Mouse (Mus musculus) forebrain, postnatal 0 days (tissue): ENCODE results near the gene C5ar2. TPM values are rescaled to one million over a fixed set of nuclear protein-coding genes. Genes with fewer than 3 reads are reported as not detected.

Source experiments
- ATAC-seq: fragments of 200-750 bp; cut with Nextera tagmentation; 2 replicates; pipeline ENCODE4 v1.8.0; 2017; ENCODE audit warnings: mild to moderate bottlenecking, moderate library complexity
- DNase-seq: peaks from one replicate; pipeline ENCODE4 v3.0.0-alpha.2; 2015
- H3K27ac ChIP-seq: fragments of 300-500 bp; sonication (generic); 2 replicates; pipeline ENCODE4 v1.5.1; 2014; ENCODE audit warnings: low read depth, mild to moderate bottlenecking, antibody characterized with exemption, low read length, moderate library complexity, mixed read lengths
- H3K27me3 ChIP-seq: fragments of 300-500 bp; sonication (generic); 2 replicates; pipeline ENCODE4 v1.6.1; 2014; ENCODE audit warnings: mild to moderate bottlenecking, low read length, mixed read lengths; ENCODE audit not compliant: insufficient read depth
- H3K36me3 ChIP-seq: fragments of 300-500 bp; sonication (generic); 2 replicates; pipeline ENCODE4 v1.6.1; 2014; ENCODE audit warnings: mild to moderate bottlenecking, moderate library complexity; ENCODE audit not compliant: insufficient read depth
- H3K4me1 ChIP-seq: fragments of 300-500 bp; sonication (generic); 2 replicates; pipeline ENCODE4 v1.6.1; 2014; ENCODE audit warnings: antibody characterized with exemption; ENCODE audit not compliant: insufficient read depth
- H3K4me2 ChIP-seq: fragments of 300-500 bp; sonication (generic); 2 replicates; pipeline ENCODE4 v1.6.1; 2014; ENCODE audit warnings: low read depth, mild to moderate bottlenecking, moderate library complexity
- H3K4me3 ChIP-seq: fragments of 300-500 bp; sonication (generic); 2 replicates; pipeline ENCODE4 v1.5.1; 2014; ENCODE audit warnings: low read depth, low read length, mixed read lengths
- H3K9ac ChIP-seq: fragments of 300-500 bp; sonication (generic); 2 replicates; pipeline ENCODE4 v1.6.1; 2014; ENCODE audit warnings: mild to moderate bottlenecking
- H3K9me3 ChIP-seq: fragments of 300-500 bp; sonication (generic); 2 replicates; pipeline ENCODE4 v1.6.1; 2016; ENCODE audit warnings: low read length
- CTCF ChIP-seq: sonication (generic); IDR thresholded peaks from 2 replicates; pipeline ENCODE4 v1.5.1; 2016; ENCODE audit warnings: antibody characterized with exemption, control low read depth, low read depth
- WGBS: fragments of 180-500 bp; shearing (Covaris S2); extraction: QIAGEN DNeasy Blood & Tissue Kit; methylation state at CpG from one replicate; pipeline ENCODE4 v1.1.7; 2014; 5-methylcytosine and 5-hydroxymethylcytosine counted together
- polyA plus RNA-seq: library from polyadenylated mRNA; unstranded; fragments of >200 nt; fragmentation: Nextera tagmentation; extraction: Ambion mirVana; gene quantifications from 2 replicates; pipeline ENCODE4 v1.2.1, GENCODE M21; 2015
- total RNA-seq: library from RNA; depleted of rRNA; stranded (reverse); fragments of >200 nt; gene quantifications from 2 replicates; pipeline ENCODE4 v1.2.3, GENCODE M21; 2014

C5ar2 gene
- total and polyA plus RNA-seq, 2 experiments from 2014 or later, result 0.14 to 0.17 TPM

DNA sequence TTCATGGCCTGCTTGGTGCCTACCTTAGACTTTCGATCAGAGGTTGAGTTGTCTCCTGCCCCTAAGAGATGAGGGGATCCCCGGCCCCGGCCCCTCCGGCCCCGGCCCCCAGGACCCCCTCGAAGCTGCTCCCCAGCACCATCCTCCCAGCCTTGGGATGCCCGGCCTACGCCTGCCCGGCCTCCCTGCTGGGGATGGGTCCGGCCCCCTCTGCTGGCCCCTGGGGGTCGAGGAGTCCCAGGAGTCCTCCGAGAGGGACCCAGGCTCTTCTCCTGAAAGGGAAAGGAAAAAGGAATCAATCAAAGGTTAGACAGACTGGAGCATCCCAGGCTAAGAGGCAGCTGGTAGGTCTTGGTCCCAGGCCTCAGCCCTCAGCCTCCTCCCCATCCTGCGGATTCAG, 38.4 kb upstream of the C5ar2 start:
- DNase-seq, result no peak
- Histone ChIP-seq H3K9me3 (no peaks in the 10 kb centered on the region), H3K27ac (no peak overlapping the region), H3K4me2 (no peak overlapping the region), H3K27me3 (no peaks in the 10 kb centered on the region), H3K9ac (no peak overlapping the region), H3K4me1 (peaks cover 3% of the 10 kb centered on the region), H3K4me3 (no peak overlapping the region), H3K36me3 (peaks cover 52% of the 10 kb centered on the region)
- no peak for TF ChIP-seq CTCF
- 93% methylated on average over 13 of the region's 13 CpGs for WGBS
- no peak for ATAC-seq

DNA sequence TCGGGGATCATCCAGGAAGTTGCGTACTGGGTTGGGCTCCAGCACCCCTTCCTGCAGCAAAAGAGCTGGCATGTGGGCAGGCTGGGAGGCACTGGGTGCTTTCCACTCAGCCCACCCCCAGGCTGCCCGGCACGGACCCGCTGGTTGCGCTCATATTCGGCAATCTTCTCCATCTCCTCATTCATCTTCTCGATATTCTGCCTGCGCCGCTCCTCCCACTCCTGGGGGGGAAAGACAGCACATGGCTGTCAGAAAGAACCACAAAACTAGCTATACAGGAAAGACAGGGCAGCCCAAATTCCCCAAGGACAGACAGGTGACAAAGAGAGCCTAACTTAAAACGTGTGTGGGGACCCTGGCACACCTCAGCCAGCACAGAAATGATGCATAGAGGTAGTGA, 36.8 kb upstream of the C5ar2 start:
- no peak overlapping the region for H3K4me3 ChIP-seq
- H3K36me3 ChIP-seq, result peaks cover 66% of the 10 kb centered on the region
- no peak for TF ChIP-seq CTCF
- DNase-seq (no peak), ATAC-seq (no peak)
- no peaks in the 10 kb centered on the region for H3K27me3 ChIP-seq
- H3K4me2 ChIP-seq, result no peak overlapping the region
- WGBS, result 92% methylated on average over 11 of the region's 11 CpGs
- H3K9me3 ChIP-seq, result no peaks in the 10 kb centered on the region
- no peak overlapping the region for H3K27ac ChIP-seq
- no peak overlapping the region for H3K9ac ChIP-seq
- peaks cover 2% of the 10 kb centered on the region for H3K4me1 ChIP-seq

DNA sequence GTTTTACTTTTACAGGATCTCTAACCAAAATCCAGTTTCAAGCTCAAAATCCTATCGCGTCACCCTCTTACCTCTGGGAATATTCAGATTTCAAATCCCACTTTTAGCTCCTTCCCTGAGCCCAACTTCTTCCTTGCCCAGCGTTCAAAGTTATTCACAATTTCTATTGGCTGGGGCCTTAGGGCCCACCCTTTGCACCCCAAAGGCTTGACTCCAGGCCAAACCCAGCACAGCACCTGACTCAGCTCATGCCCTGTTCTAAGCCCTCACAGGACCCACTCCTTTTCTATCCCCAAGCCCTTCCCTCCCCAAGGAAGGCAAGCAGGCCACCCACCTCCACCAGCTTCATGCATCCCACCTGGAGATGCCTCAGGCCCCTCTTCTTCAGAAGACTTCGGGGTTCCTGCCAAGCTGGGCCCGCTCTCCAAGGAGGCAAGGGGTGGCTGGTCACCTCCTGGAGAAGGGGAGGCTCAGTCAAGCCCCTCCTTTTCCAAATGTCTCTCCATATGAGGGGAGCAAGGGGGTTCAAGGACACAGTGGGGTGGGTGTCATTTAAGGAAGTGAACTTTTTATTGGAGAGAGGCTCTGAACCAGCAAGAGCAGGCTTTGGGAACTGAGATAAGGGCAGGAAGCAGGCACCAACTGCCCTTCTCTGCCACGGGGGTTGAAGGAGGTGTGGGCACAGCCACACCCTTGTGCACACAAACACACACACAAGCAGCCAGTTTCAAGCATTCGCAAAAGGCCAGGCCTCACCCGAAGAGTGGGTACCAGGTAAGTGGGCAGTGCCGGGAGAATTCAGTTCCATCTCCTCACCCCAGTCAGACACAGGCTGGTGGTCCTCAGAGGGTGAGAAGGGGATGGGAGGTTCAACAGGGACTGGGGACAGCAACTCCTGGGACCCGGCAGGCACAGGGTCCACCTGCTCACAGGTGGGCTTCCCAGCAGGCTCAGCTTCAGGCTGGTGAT, 31.3 kb upstream of the C5ar2 start:
- TF ChIP-seq CTCF, result no peak
- Histone ChIP-seq H3K4me2 (no peak overlapping the region), H3K4me3 (no peak overlapping the region), H3K27me3 (no peaks in the 10 kb centered on the region), H3K36me3 (peaks cover 41% of the 10 kb centered on the region), H3K27ac (no peak overlapping the region), H3K9ac (no peak overlapping the region), H3K4me1 (peaks cover 14% of the 10 kb centered on the region; the same call in 1 of the 2 replicates), H3K9me3 (no peaks in the 10 kb centered on the region)
- DNase-seq (no peak), ATAC-seq (no peak)
- WGBS, result 88% methylated on average over 10 of the region's 10 CpGs

DNA sequence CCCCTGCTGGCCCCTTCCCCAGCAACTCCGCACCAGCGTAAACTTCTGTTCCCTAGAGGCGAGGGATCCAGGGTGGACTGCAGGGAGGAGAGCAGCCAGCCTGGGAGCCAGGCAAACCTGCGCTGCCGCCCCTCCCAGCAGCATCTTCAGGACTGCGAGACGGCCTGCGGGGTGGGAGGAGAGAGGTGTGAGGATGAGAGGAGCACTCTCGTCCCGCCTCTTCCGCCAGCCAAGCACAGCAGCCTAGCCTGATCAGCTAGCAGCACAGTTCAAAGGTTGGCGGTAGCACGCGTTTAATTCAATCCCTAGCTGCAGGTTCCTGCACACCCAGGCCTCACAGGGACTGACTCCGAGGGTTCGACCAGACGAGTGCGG, 29.8 kb upstream of the C5ar2 start:
- ATAC-seq (peak; percentile 62), DNase-seq (peak; percentile 78)
- 1% methylated on average over 18 of the region's 18 CpGs for whole genome bisulfite sequencing
- Histone ChIP-seq H3K9ac (peak overlapping the region; percentile 76), H3K27me3 (no peaks in the 10 kb centered on the region), H3K4me3 (peak overlapping the region; percentile 63), H3K9me3 (no peaks in the 10 kb centered on the region), H3K4me2 (peak overlapping the region; percentile 90), H3K4me1 (peaks cover 14% of the 10 kb centered on the region; the same call in 1 of the 2 replicates), H3K27ac (peak overlapping the region; percentile 94), H3K36me3 (peaks cover 33% of the 10 kb centered on the region)
- TF ChIP-seq CTCF, result no peak

DNA sequence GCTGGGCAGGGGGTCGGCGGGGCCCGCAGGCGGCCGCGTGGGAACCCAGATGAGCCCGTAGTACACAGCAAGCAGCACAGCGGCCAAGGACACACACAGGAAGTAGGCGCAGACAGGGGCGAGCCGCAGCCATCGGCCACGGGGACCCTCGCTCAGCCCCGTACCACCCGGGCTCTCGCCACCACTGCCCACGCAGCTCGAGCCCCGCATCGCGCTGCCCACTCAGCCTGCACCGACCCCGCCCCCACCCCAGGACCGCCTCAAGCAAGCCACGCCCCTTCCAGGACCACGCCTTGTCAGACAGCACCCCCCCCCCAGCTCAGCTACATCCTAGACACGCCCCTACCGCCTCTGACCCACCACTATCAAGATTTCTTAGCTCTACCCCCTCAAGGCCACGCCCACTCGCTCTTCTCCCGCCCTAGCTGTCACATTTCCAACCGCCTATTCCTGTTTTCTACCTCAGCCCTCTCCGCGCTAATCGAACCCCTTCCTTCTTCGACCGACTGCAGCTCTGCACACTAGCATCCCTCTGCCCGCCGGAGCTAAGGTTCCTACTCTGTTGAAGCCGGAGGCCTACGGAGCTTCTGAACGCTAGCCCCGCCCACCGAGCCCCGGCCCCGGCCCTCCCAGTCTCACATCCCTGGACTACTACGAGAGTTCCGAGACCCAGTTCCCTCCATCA, 29.3 kb upstream of the C5ar2 start, which contains the start of gene Inafm1:
Inafm1 (minus strand) TSS at position 537 of the 685 bp plus-strand sequence.
- Histone ChIP-seq H3K4me1 (peaks cover 14% of the 10 kb centered on the region; the same call in 1 of the 2 replicates), H3K27me3 (no peaks in the 10 kb centered on the region), H3K9ac (peak within 1 kb of the TSS; percentile 76), H3K4me3 (peak within 1 kb of the TSS; percentile 63), H3K4me2 (peak within 1 kb of the TSS; percentile 90), H3K9me3 (no peaks in the 10 kb centered on the region), H3K36me3 (peaks cover 28% of the 10 kb centered on the region), H3K27ac (peak within 1 kb of the TSS; percentile 94)
- 2% methylated on average over 43 of the region's 49 CpGs for WGBS
- peak; percentile 94 for DNase-seq
- TF ChIP-seq CTCF, result no peak
- ATAC-seq, result peak; percentile 86

DNA sequence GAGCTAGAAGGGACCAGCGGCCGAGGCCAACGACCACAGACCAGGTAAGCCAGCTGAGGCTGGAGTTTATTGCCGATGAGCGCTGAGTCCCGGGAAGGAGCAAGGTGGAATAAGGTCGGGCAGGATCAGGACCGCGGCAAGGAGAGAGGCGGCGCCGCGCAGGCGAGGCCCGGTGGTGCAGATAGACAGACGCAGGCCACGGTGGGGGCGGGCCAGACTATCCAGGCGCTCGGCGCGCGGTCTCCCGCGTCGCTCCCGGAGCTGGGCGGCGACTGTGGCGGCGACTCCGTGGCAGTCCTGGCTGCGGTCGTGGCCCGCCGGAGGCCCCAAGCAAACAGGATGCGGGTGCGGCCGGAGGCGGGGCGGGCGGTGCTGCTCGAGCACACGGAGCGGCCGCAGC, 28.7 kb upstream of the C5ar2 start:
- H3K27me3 ChIP-seq, result no peaks in the 10 kb centered on the region
- 0% methylated on average over 36 of the region's 46 CpGs for WGBS
- H3K36me3 ChIP-seq, result peaks cover 22% of the 10 kb centered on the region
- ATAC-seq (peak; percentile 84), DNase-seq (peak; percentile 73)
- TF ChIP-seq CTCF, result peak; percentile 59
- H3K9ac ChIP-seq, result peak overlapping the region; percentile 76
- peaks cover 14% of the 10 kb centered on the region; the same call in 1 of the 2 replicates for H3K4me1 ChIP-seq
- peak overlapping the region; percentile 90 for H3K4me2 ChIP-seq
- peak overlapping the region; percentile 94 for H3K27ac ChIP-seq
- H3K4me3 ChIP-seq, result peak overlapping the region; percentile 63
- H3K9me3 ChIP-seq, result no peaks in the 10 kb centered on the region
